Mouse (Mus musculus): Measurements from ENCODE around the gene Ptprj.

- TF ChIP-seq CTCF (IDR thresholded peaks at IDR 0.05; ENCODE audit: low read depth, low read length) (no peak), POLR2A (IDR thresholded peaks at IDR 0.05; ENCODE audit: borderline replicate concordance, low read depth, low read length) (no peak)
Observed at GRCm38 (mm10) chr2:90579728-90580235, 665 bp downstream of the Ptprj start.
